Mouse (Mus musculus) liver, adult 2 months (tissue): ENCODE measurements at regions not wholly inside any gene's neighbourhood (a gene's known extent, or its start where the extent isn't known, plus 50 kb on each side); places are given as distances from the start of the nearest gene placed in this dataset.

ENCODE experiments used
- DNase-seq: peaks from one replicate; pipeline ENCODE4 v3.0.0-alpha.2; 2011; ENCODE audit warnings: low read depth, low spot score; ENCODE audit errors: extremely low read depth
- H3K27ac ChIP-seq: fragments of 200-500 bp; replicated peaks from 2 replicates; pipeline ENCODE4 v1.5.1; 2012; ENCODE audit warnings: low read depth, mild to moderate bottlenecking, control low read depth, inconsistent platforms, low read length; ENCODE audit not compliant: insufficient read depth
- H3K27me3 ChIP-seq: fragments of 200-500 bp; 2 replicates; pipeline ENCODE4 v1.6.1; 2012; ENCODE audit warnings: mild to moderate bottlenecking, moderate library complexity, low read length, inconsistent platforms; ENCODE audit not compliant: control insufficient read depth, insufficient read depth
- H3K36me3 ChIP-seq: fragments of 200-500 bp; 2 replicates; pipeline ENCODE4 v1.6.1; 2012; ENCODE audit warnings: low read length, inconsistent platforms; ENCODE audit not compliant: control insufficient read depth, insufficient read depth
- H3K4me1 ChIP-seq: fragments of 200-500 bp; 2 replicates; pipeline ENCODE4 v1.6.1; 2011; ENCODE audit warnings: low read length; ENCODE audit not compliant: control insufficient read depth, insufficient read depth
- H3K4me3 ChIP-seq: fragments of 200-500 bp; 2 replicates; pipeline ENCODE4 v1.5.1; 2011; ENCODE audit warnings: low read depth, mild to moderate bottlenecking, control low read depth, low read length, moderate library complexity; ENCODE audit not compliant: insufficient read depth
- H3K79me2 ChIP-seq: fragments of 200-500 bp; 2 replicates; pipeline ENCODE4 v1.6.1; 2012; ENCODE audit warnings: inconsistent platforms, mild to moderate bottlenecking, low read length, moderate library complexity; ENCODE audit not compliant: control insufficient read depth, insufficient read depth
- H3K9ac ChIP-seq: fragments of 200-500 bp; 2 replicates; pipeline ENCODE4 v1.6.1; 2012; ENCODE audit warnings: low read depth, mild to moderate bottlenecking, control low read depth, inconsistent platforms, low read length
- CTCF ChIP-seq: fragments of 200-500 bp; IDR thresholded peaks from 2 replicates; pipeline ENCODE4 v1.5.1; 2011; ENCODE audit warnings: low read depth, low read length, control low read depth
- POLR2A ChIP-seq: fragments of 200-500 bp; IDR thresholded peaks from 2 replicates; pipeline ENCODE4 v1.6.1; 2011; ENCODE audit warnings: low read length, control low read depth; ENCODE audit not compliant: insufficient read depth; ENCODE audit errors: extremely low read depth
- WGBS: fragments of 180-500 bp; shearing (Covaris S2); methylation state at CpG from one replicate; pipeline ENCODE4 v1.1.7; 2018; 5-methylcytosine and 5-hydroxymethylcytosine counted together

DNA sequence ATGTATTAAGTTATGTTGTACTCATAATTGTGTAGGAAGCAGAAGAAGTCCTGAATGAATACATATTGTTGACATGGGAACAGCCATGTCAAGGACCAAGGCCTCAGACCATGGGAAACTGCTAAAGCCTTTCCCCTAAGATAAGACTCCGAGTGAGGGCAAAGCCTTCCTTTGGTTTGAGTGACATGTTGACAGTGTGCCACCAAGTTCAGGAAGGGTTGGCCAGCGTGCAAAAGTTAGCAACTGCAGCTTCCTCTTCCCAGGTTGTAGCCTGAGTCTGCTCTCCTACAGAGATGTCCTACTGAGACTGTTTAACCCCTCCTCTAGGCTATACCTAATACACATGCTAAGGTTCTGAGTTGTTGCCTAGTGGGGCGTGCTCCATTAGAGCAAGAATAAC is 334.5 kb downstream of the Wdr20rt start:
- DNase-seq = no peak
- Histone ChIP-seq H3K4me3 (no peak overlapping the region), H3K4me1 (no peaks in the 10 kb centered on the region), H3K9ac (no peak overlapping the region), H3K27ac (no peak overlapping the region), H3K27me3 (no peaks in the 10 kb centered on the region), H3K36me3 (no peaks in the 10 kb centered on the region), H3K79me2 (no peaks in the 10 kb centered on the region)
- TF ChIP-seq POLR2A = no peak
- TF ChIP-seq CTCF = no peak
- 47% methylated on average over 3 of the region's 3 CpGs for whole genome bisulfite sequencing

DNA sequence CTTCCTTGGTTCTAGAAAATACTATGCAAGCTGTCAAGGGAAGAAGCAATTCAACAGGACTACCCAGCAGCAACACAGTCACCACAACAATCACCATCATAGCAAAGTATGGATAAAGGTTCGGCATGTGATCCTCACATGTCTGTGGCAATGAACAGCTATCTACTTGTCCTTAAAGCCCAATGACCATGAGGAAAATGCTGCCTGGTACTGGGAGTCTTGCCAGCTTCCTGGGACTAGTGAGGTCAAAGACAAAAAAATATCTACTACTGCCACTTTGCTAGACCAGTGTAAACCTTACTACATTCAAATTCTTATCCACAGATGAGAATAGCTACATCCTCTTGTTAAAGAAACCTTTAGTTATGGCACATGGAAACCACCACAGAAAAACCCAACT is 346.3 kb downstream of the Wdr20rt start:
- Histone ChIP-seq H3K4me3 (no peak overlapping the region), H3K9ac (no peak overlapping the region)
- 86% methylated on average over 1 of the region's 1 CpGs for WGBS

DNA sequence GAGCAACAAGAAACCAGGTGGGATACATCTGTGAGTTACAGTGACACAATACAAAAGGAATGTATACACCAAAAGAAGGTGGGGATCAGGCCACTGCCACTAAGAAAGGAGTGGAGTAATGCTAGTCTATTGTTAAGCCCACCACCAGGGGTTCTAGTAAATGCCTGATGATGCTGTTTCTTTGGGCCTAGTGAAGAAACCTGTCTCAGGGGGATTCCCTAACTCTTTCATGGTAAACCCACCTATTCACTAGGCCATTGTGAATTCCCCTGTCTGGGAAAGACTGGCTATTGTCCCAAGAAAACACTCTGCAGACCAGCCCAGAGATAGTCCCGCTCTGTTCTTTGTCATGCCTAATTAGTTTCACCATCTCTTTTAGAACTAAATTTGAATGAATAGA is 368.2 kb downstream of the Wdr20rt start:
- no peak for TF ChIP-seq POLR2A
- TF ChIP-seq CTCF = no peak
- Histone ChIP-seq H3K4me1 (no peaks in the 10 kb centered on the region), H3K9ac (no peak overlapping the region), H3K36me3 (no peaks in the 10 kb centered on the region), H3K27ac (no peak overlapping the region), H3K79me2 (no peaks in the 10 kb centered on the region), H3K4me3 (no peak overlapping the region), H3K27me3 (no peaks in the 10 kb centered on the region)
- DNase-seq = no peak
- 73% methylated on average over 1 of the region's 1 CpGs for WGBS

More for the DNA sequence above, 346.3 kb downstream of the Wdr20rt start:
- Histone ChIP-seq H3K27me3 (no peaks in the 10 kb centered on the region), H3K27ac (no peak overlapping the region), H3K36me3 (no peaks in the 10 kb centered on the region), H3K79me2 (no peaks in the 10 kb centered on the region), H3K4me1 (no peaks in the 10 kb centered on the region)
- DNase-seq = no peak
- TF ChIP-seq CTCF (no peak), POLR2A (no peak)

DNA sequence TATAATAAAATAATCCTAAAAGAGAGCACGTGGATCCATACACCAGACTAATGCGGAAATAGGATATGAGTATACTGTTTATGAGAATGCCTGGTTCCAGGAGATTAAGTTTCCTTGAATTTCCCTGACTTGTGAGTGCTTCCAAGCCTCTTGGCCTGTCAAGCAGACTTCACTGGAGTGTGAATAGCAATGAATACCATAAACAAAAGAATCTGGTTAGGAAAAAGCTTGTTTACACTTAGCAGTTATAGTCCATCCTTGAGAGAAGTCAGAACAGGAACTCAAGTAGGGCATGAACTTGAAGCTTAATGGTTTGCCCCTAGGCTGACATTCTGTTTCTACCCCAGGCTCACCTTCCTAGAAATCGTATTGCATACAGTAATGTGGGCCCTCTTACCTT is 368.8 kb downstream of the Wdr20rt start:
- 76% methylated on average over 3 of the region's 3 CpGs for WGBS

DNA sequence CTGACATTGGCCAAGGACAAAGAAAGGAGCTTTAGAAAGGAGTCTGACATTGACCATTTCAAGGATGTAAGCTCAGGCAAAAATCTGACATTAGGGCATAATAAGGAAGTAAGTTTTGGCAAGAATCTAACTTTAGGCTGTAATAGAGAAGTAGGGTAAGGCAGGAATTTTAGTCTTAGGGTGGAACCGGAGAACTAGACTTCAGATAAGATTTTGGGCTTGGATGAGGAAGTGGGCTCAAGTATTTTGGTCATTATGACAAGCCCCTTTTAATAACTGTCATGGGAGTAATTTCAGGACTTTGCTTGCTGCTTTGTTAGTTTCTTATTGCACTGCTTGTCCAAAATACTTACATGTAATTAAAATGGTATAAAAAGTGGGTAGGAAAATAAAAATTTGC is 418.9 kb downstream of the Wdr20rt start:
- Histone ChIP-seq H3K27me3 (no peaks in the 10 kb centered on the region), H3K4me1 (no peaks in the 10 kb centered on the region), H3K9ac (no peak overlapping the region), H3K27ac (no peak overlapping the region), H3K4me3 (no peak overlapping the region), H3K36me3 (no peaks in the 10 kb centered on the region), H3K79me2 (no peaks in the 10 kb centered on the region)
- TF ChIP-seq POLR2A = no peak
- 84% methylated on average over 1 of the region's 1 CpGs for WGBS
- no peak for DNase-seq

More for the DNA sequence above, 368.8 kb downstream of the Wdr20rt start:
- Histone ChIP-seq H3K36me3 (no peaks in the 10 kb centered on the region), H3K4me3 (no peak overlapping the region), H3K9ac (no peak overlapping the region), H3K27ac (no peak overlapping the region), H3K27me3 (no peaks in the 10 kb centered on the region), H3K4me1 (no peaks in the 10 kb centered on the region), H3K79me2 (no peaks in the 10 kb centered on the region)
- TF ChIP-seq CTCF = no peak
- TF ChIP-seq POLR2A = no peak
- no peak for DNase-seq

DNA sequence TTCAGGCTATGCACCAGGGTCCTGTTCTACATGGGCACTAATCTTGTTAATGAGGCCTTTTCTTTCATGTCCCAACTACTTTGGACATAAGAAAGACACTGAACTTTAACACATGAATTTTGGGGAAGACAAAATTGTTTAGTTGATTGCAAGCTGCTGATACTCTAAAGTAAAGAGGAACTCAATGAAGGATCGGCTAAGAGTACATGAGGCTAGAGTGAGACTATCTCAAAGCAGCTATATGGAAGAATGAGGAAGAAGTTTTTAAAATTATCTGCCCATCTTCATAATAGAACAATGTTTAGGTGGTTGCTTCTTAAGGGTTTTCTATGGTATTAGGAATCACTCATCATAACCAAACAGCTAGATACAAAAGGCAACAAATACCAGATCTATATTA is 431.5 kb downstream of the Wdr20rt start:
- H3K36me3 ChIP-seq = no peaks in the 10 kb centered on the region
- no peaks in the 10 kb centered on the region for H3K4me1 ChIP-seq
- H3K27ac ChIP-seq = no peak overlapping the region
- H3K4me3 ChIP-seq = no peak overlapping the region
- no peak overlapping the region for H3K9ac ChIP-seq
- no peaks in the 10 kb centered on the region for H3K27me3 ChIP-seq
- no peak for TF ChIP-seq CTCF
- no peak for TF ChIP-seq POLR2A
- no peak for DNase-seq
- 89% methylated on average over 1 of the region's 1 CpGs for WGBS
- H3K79me2 ChIP-seq = no peaks in the 10 kb centered on the region
